Mouse (Mus musculus) embryonic facial prominence, embryonic 11.5 days (tissue): ENCODE results near the gene Med12l. TPM values are rescaled to one million over a fixed set of nuclear protein-coding genes. Genes with fewer than 3 reads are reported as not detected.
"Not testable (repeated sequence)": the region's sequence is repeated elsewhere in the genome, so short reads cannot be mapped to it uniquely, and the experiment has no call there.

ENCODE experiments used
- ATAC-seq: fragments of 200-750 bp; cut with Nextera tagmentation; replicated peaks from 2 replicates; pipeline ENCODE4 v1.8.0; 2017; ENCODE audit warnings: low read depth; ENCODE audit not compliant: insufficient number of reproducible peaks, low FRiP score, low TSS enrichment
- DNase-seq: peaks from one replicate; pipeline ENCODE4 v3.0.0-alpha.2; 2015; ENCODE audit warnings: low spot score
- H3K27ac ChIP-seq: fragments of 300-500 bp; sonication (generic); replicated peaks from 2 replicates; pipeline ENCODE4 v1.5.1; 2014; ENCODE audit warnings: mild to moderate bottlenecking, low read depth, low read length, control low read depth
- H3K27me3 ChIP-seq: fragments of 300-500 bp; sonication (generic); 2 replicates; pipeline ENCODE4 v1.6.1; 2014; ENCODE audit warnings: mild to moderate bottlenecking, low read length, moderate library complexity, mixed read lengths; ENCODE audit not compliant: control insufficient read depth, insufficient read depth
- H3K36me3 ChIP-seq: fragments of 300-500 bp; sonication (generic); replicated peaks from 2 replicates; pipeline ENCODE4 v1.6.1; 2014; ENCODE audit warnings: low read depth, mild to moderate bottlenecking, low read length, moderate library complexity, mixed read lengths; ENCODE audit not compliant: control insufficient read depth, insufficient read depth
- H3K4me1 ChIP-seq: fragments of 300-500 bp; sonication (generic); 2 replicates; pipeline ENCODE4 v1.6.1; 2014; ENCODE audit warnings: low read length, mixed read lengths; ENCODE audit not compliant: control insufficient read depth, insufficient read depth
- H3K4me2 ChIP-seq: fragments of 300-500 bp; sonication (generic); 2 replicates; pipeline ENCODE4 v1.6.1; 2014; ENCODE audit warnings: low read depth, mild to moderate bottlenecking, control low read depth, low read length, moderate library complexity
- H3K4me3 ChIP-seq: fragments of 300-500 bp; sonication (generic); 2 replicates; pipeline ENCODE4 v1.5.1; 2014; ENCODE audit warnings: low read depth, low read length, control low read depth
- H3K9ac ChIP-seq: fragments of 300-500 bp; sonication (generic); replicated peaks from 2 replicates; pipeline ENCODE4 v1.6.1; 2014; ENCODE audit warnings: mild to moderate bottlenecking, control low read depth, low read length
- H3K9me3 ChIP-seq: fragments of 300-500 bp; sonication (generic); replicated peaks from 2 replicates; pipeline ENCODE4 v1.6.1; 2016; ENCODE audit warnings: mild to moderate bottlenecking, low read length, inconsistent platforms, mixed read lengths; ENCODE audit not compliant: control insufficient read depth
- WGBS: fragments of 180-500 bp; shearing (Covaris S2); extraction: QIAGEN DNeasy Blood & Tissue Kit; methylation state at CpG from one replicate; pipeline ENCODE4 v1.1.7; 2014; 5-methylcytosine and 5-hydroxymethylcytosine counted together
- polyA plus RNA-seq: library from polyadenylated mRNA; unstranded; fragments of >200 nt; fragmentation: Nextera tagmentation; extraction: Ambion mirVana; gene quantifications from 2 replicates; pipeline ENCODE4 v1.2.1, GENCODE M21; 2014

Med12l gene
- polyA plus RNA-seq, 1 experiment from 2014 or later = 2.2 TPM

DNA sequence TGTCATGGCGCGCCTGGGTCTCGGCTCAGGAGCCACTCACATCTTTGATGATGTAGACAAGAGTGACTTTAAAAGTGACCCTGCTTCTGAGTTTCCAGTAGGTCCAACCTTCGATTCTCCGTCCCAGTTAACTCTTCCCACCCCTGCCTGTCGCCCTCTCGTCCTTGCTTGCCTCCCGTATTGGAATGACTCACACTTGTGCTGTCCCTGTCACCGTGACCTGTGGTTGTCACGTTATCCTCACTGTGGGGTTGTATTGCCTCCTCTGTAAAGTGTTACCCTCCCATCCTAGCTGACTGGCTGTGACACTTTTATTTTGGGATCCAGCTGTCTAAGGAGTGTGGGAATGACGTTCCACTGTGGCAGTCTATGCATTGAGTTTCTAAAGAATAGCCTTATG is 87.1 kb downstream of the Med12l start:
- H3K4me2 ChIP-seq = no peak overlapping the region
- H3K4me3 ChIP-seq = no peak overlapping the region
- no peak overlapping the region for H3K27ac ChIP-seq
- DNase-seq = no peak
- no peaks in the 10 kb centered on the region for H3K4me1 ChIP-seq
- no peaks in the 10 kb centered on the region for H3K9me3 ChIP-seq
- H3K27me3 ChIP-seq = no peaks in the 10 kb centered on the region
- ATAC-seq = no peak
- WGBS = 82% methylated on average over 11 of the region's 11 CpGs
- no peak overlapping the region for H3K9ac ChIP-seq
- H3K36me3 ChIP-seq = no peaks in the 10 kb centered on the region

DNA sequence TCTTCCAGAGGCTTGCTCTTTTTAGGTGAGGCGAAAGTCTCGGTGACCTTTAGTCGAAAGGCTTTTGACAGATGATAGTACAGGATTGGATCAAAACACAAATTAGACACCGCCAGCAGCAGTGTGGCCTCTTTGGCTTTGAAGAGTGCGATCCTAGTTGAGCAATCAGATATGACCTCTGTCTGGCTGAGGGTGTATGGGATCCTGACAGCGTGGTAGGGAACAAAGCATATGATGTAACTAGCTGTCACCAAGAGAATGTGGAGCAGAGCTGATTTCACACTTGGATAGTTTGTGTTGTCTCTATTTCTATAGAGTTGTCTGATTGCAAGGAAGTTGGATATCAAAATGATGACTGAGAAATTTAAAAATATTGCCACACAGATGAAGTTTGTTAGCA is 91.8 kb downstream of the Med12l start:
- no peak overlapping the region for H3K4me2 ChIP-seq
- no peaks in the 10 kb centered on the region for H3K36me3 ChIP-seq
- WGBS = 82% methylated on average over 6 of the region's 6 CpGs
- H3K27ac ChIP-seq = no peak overlapping the region
- ATAC-seq (no peak), DNase-seq (no peak)
- no peaks in the 10 kb centered on the region for H3K27me3 ChIP-seq
- no peak overlapping the region for H3K9ac ChIP-seq
- H3K4me3 ChIP-seq = no peak overlapping the region
- no peaks in the 10 kb centered on the region for H3K4me1 ChIP-seq
- H3K9me3 ChIP-seq = no peaks in the 10 kb centered on the region

DNA sequence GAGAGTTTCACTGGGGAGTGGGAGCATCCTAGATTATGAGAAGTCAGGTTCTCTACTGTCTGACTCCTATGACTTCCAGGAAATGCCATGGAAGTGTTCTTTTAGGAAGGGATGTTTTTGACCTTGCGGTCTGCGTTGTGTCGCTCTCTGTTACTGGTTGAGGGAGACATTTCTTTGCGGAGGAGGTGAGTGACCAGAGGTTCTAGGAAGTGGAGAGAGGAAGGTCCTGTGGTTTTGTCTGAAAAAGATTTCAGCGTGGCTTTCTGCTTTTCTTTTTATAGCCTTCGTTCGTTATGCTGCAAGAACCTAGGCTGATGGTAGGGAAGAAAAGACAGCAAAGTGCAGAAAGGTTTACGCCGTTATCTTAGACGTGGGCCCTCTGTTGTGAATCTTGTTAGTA is 92.9 kb downstream of the Med12l start:
- Histone ChIP-seq H3K36me3 (no peaks in the 10 kb centered on the region), H3K27me3 (no peaks in the 10 kb centered on the region), H3K9me3 (no peaks in the 10 kb centered on the region), H3K4me2 (no peak overlapping the region), H3K27ac (no peak overlapping the region), H3K9ac (no peak overlapping the region), H3K4me3 (no peak overlapping the region), H3K4me1 (no peaks in the 10 kb centered on the region)
- DNase-seq (no peak), ATAC-seq (no peak)
- 91% methylated on average over 10 of the region's 10 CpGs for WGBS

DNA sequence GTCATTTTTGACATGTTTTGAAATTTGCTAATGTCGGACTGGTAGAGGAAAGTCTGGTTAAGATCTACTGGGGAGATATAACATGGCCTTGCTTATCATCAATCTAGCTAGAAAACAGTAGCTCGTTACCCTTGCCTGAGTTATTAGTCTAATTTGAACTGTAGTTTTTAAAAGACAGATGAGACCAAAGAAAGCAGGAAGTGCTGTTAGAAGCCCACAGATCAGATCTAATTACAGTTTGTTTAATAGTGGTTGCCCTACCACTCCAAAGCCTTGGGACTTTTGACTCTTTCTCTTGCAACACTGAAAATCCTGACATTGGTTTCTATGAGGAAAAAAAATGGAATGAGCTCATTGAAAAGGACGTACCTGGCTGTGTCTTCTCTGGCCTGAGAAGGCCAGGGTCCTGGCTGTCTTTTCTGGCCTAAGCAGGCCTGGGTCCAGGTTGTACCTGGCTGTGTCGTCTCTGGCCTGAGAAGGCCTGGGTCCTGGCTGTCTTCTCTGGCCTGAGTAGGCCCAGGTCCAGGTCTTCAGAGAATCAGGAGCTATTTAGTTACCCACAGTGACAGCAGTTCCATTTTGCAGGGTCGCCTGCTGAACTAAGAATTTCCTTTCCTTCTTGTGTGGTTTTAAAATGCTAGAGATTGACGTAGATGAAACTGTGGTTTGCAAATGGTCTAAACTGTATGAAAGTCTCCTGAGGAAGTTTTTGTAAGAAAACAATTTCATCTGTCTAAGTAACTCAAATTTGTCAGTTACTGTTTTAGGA is 95.8 kb downstream of the Med12l start, which contains the start of gene Gpr171:
Gene Gpr171 (minus strand): TSS at position 604 of the 769 bp plus-strand sequence.
- H3K9me3 ChIP-seq = no peaks in the 10 kb centered on the region
- H3K4me3 ChIP-seq = no peak within 1 kb of the TSS
- H3K27ac ChIP-seq = no peak within 1 kb of the TSS
- ATAC-seq = no peak
- no peaks in the 10 kb centered on the region for H3K27me3 ChIP-seq
- WGBS = 74% methylated on average over 6 of the region's 6 CpGs
- H3K4me1 ChIP-seq = no peaks in the 10 kb centered on the region
- H3K9ac ChIP-seq = no peak within 1 kb of the TSS
- no peak within 1 kb of the TSS for H3K4me2 ChIP-seq
- H3K36me3 ChIP-seq = no peaks in the 10 kb centered on the region
- DNase-seq = no peak

DNA sequence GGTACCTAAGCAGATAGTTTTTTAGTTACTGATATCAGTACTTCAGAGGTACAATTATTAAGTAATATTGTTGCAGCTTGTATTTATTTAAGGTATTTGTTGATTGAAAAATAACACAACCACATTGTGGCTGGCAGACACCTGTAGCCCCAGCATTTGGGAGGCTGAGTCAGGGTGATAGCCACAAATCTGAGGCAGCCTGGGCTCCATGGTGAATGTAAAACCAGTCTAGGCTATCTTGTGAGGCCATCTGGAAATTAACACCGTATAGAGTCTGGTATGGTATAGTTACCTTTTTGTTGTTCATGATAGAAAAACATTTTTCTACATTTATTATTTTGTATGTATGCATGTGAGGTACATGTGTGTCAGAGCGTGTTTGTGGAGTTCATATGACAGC is 96.5 kb downstream of the Med12l start:
- ATAC-seq (no peak), DNase-seq (no peak)
- Histone ChIP-seq H3K27me3 (no peaks in the 10 kb centered on the region), H3K27ac (no peak overlapping the region), H3K4me2 (no peak overlapping the region), H3K4me3 (no peak overlapping the region), H3K9ac (no peak overlapping the region), H3K9me3 (no peaks in the 10 kb centered on the region), H3K36me3 (no peaks in the 10 kb centered on the region), H3K4me1 (no peaks in the 10 kb centered on the region)
- 95% methylated on average over 2 of the region's 2 CpGs for WGBS

DNA sequence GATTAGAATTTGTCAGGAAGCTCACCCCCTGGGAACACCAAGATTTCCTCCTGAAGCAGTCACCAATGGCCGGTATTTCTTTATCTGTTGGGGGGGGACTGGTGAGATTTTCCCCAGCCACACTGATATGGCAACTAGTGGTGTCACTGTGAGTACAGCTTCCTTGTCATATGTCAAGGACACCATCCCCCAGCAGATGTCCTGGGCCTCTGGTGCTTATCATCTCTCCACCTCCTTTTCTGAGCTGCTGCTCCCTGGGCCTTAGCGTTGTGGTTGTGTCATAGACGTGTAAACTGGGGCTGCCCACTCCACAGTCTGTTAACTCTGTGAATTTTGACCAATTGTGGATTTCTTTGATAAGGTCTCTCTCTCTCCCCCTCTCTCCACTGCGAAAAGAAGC is 98.8 kb downstream of the Med12l start:
- Histone ChIP-seq H3K27ac (no peak overlapping the region), H3K4me1 (no peaks in the 10 kb centered on the region), H3K9ac (no peak overlapping the region), H3K4me3 (no peak overlapping the region), H3K9me3 (no peaks in the 10 kb centered on the region), H3K36me3 (no peaks in the 10 kb centered on the region), H3K4me2 (no peak overlapping the region), H3K27me3 (no peaks in the 10 kb centered on the region)
- 82% methylated on average over 4 of the region's 4 CpGs for WGBS
- DNase-seq = no peak
- ATAC-seq = no peak

DNA sequence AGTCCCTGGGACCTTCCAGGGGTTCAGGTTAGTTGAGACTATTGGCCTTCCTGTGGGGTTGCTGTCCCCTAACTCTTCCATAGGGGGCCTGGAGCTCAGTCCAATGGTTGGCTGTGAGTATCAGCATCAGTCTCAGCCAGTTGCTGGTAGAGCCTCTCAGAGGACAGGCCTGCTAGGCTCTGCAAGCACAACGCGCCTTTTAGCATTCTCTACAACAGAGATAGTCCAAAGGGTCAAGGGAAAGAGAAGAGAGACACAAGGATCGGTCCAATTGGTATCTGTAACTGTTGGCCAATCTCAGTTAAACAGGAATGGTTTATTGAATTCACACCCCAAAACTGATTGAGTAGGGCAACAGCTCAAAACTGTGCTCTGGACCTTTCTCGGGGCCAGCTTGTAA is 101.8 kb downstream of the Med12l start:
- Histone ChIP-seq H3K9ac (no peak overlapping the region), H3K27me3 (no peaks in the 10 kb centered on the region), H3K27ac (no peak overlapping the region), H3K4me2 (no peak overlapping the region), H3K4me3 (no peak overlapping the region), H3K4me1 (no peaks in the 10 kb centered on the region), H3K9me3 (no peaks in the 10 kb centered on the region), H3K36me3 (no peaks in the 10 kb centered on the region)
- WGBS = 92% methylated on average over 4 of the region's 4 CpGs
- ATAC-seq (no peak), DNase-seq (no peak)

DNA sequence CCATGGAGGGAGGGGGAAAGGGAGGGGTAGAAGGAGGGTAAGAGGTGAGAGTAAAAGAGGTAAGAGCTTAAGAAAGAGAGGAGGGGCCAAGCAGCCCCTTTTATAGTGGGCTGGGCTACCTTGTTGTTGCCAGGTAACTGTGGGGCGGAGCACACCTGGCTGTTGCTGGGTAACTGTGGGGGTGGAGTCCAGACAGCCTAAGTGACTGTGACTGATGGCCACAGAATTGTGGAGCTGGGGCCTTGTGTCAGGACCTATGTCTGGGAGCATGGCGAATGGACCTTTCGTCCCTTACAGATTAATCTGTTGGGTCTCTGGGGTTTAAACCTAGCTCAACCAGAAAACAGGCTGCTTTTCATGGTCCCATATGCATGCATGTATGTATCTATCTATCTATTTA is 104.2 kb downstream of the Med12l start:
- not testable (repeated sequence) for H3K9ac ChIP-seq, H3K27me3 ChIP-seq, H3K4me2 ChIP-seq, H3K27ac ChIP-seq, H3K36me3 ChIP-seq, DNase-seq, ATAC-seq, H3K9me3 ChIP-seq, H3K4me3 ChIP-seq, H3K4me1 ChIP-seq
- WGBS = 86% methylated on average over 3 of the region's 3 CpGs
